Mouse (Mus musculus): ENCODE measurements around the gene Mapkap1.

DNA sequence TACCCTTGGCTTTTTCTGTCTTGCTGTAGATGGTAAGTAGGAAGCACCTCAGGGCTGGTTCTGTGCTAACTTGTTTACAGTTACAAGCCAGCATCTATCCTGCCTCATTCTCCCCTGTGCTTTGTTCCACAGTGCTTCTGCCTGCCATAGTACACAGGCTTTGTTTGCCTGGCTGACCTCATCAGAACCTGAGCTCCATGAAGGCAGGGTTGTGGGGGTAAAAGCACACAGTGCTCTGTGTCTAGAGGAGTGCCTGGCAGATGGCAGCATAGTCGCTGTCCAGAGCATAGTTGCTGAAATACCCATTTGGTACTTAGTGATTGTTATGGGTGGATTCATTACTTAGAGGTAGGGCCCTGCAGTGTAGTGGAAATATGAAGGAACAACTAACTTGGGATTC is 13.7 kb downstream of the Mapkap1 start:
- TF ChIP-seq CTCF (IDR thresholded peaks at IDR 0.05; ENCODE audit: low read depth), result no peak
- TF ChIP-seq EP300 (optimal IDR thresholded peaks at IDR 0.05), result no peak

Data from stomach, postnatal 0 days (tissue).